Mouse (Mus musculus): Measurements from ENCODE around the gene Gramd1b.

The Gramd1b gene

GRCm38 (mm10) chr9:40455336-40456185, 75.6 kb downstream of the Gramd1b start:
- DNase-seq, result peak; percentile 81

GRCm38 (mm10) chr9:40455020-40455335, 76.2 kb downstream of the Gramd1b start:
- DNase-seq, result no peak

- no peak for DNase-seq
Measured at GRCm38 (mm10) chr9:40453889-40454288, 77.3 kb downstream of the Gramd1b start.

- no peak for DNase-seq
Measured at GRCm38 (mm10) chr9:40452208-40452607, 79.0 kb downstream of the Gramd1b start.

GRCm38 (mm10) chr9:40450776-40451175, 80.4 kb downstream of the Gramd1b start:
- no peak for DNase-seq

GRCm38 (mm10) chr9:40450417-40450714, 80.8 kb downstream of the Gramd1b start:
- no peak for DNase-seq

- no peak for DNase-seq
Measured at GRCm38 (mm10) chr9:40449610-40450416, 81.4 kb downstream of the Gramd1b start.

- no peak for DNase-seq
Measured at GRCm38 (mm10) chr9:40448646-40449243, 82.4 kb downstream of the Gramd1b start.

GRCm38 (mm10) chr9:40447265-40447664, 83.9 kb downstream of the Gramd1b start:
- no peak for DNase-seq

GRCm38 (mm10) chr9:40444961-40445360, 86.2 kb downstream of the Gramd1b start:
- DNase-seq, result no peak

GRCm38 (mm10) chr9:40442784-40443183, 88.4 kb downstream of the Gramd1b start:
- DNase-seq, result no peak

- no peak for DNase-seq
Measured at GRCm38 (mm10) chr9:40439973-40440687, 91.1 kb downstream of the Gramd1b start.

GRCm38 (mm10) chr9:40438731-40439526, 92.3 kb downstream of the Gramd1b start:
- no peak for DNase-seq

GRCm38 (mm10) chr9:40437891-40438290, 93.3 kb downstream of the Gramd1b start:
- no peak for DNase-seq

GRCm38 (mm10) chr9:40433286-40433685, 97.9 kb downstream of the Gramd1b start:
- no peak for DNase-seq

- no peak for DNase-seq
Measured at GRCm38 (mm10) chr9:40430969-40431368, 100.2 kb downstream of the Gramd1b start.

- DNase-seq, result no peak
Measured at GRCm38 (mm10) chr9:40427663-40428062, 103.5 kb downstream of the Gramd1b start.

- no peak for DNase-seq
Measured at GRCm38 (mm10) chr9:40426282-40426964, 104.8 kb downstream of the Gramd1b start.

- DNase-seq, result no peak
Measured at GRCm38 (mm10) chr9:40424874-40425273, 106.3 kb downstream of the Gramd1b start.

- peak; percentile 23 for DNase-seq
Measured at GRCm38 (mm10) chr9:40423427-40423867, 107.7 kb downstream of the Gramd1b start.

- peak; percentile 51 for DNase-seq
Measured at GRCm38 (mm10) chr9:40422368-40423057, 108.7 kb downstream of the Gramd1b start.

Data from lung, postnatal 36 days (tissue).